Mouse (Mus musculus): ENCODE measurements around the gene Lrrc2. TPM values are rescaled to one million over a fixed set of nuclear protein-coding genes. Genes with fewer than 3 reads are reported as not detected.

Gene Lrrc2
- polyA plus RNA-seq, 1 experiment = 1.1 TPM

- 54% methylated on average over 6 of the region's 6 CpGs for WGBS
- TF ChIP-seq CTCF (IDR thresholded peaks at IDR 0.05; ENCODE audit: borderline replicate concordance, control insufficient read depth, extremely low read depth, insufficient read depth, low read length, poor library complexity) (no peak), POLR2A (IDR thresholded peaks at IDR 0.05; ENCODE audit: control insufficient read depth, extremely low read depth, insufficient read depth, low read length, poor library complexity) (no peak)
- DNase-seq = no peak
- Histone ChIP-seq H3K4me3 (ENCODE audit: control insufficient read depth, insufficient read depth, low read length) (no peak overlapping the region), H3K4me1 (replicated peaks; ENCODE audit: control insufficient read depth, insufficient read depth, low read length) (peaks cover 15% of the 10 kb centered on the region; the same call in 1 of the 2 replicates), H3K27ac (ENCODE audit: control insufficient read depth, insufficient read depth, low read length) (no peak overlapping the region), H3K27me3 (ENCODE audit: control insufficient read depth, insufficient read depth, low read length) (no peaks in the 10 kb centered on the region), H3K36me3 (ENCODE audit: control insufficient read depth, insufficient read depth, low read length) (no peaks in the 10 kb centered on the region)
These were observed 1.1 kb downstream of the Lrrc2 start for GRCm38 (mm10) chr9:110952398-110952797.

GRCm38 (mm10) chr9:110952931-110953549 lies 1.7 kb downstream of the Lrrc2 start:
- H3K4me3 ChIP-seq (ENCODE audit: control insufficient read depth, insufficient read depth, low read length) = no peak overlapping the region
- 66% methylated on average over 5 of the region's 5 CpGs for WGBS

GRCm38 (mm10) chr9:110953550-110954461 lies 2.5 kb downstream of the Lrrc2 start:
- Histone ChIP-seq H3K4me1 (replicated peaks; ENCODE audit: control insufficient read depth, insufficient read depth, low read length) (peaks cover 15% of the 10 kb centered on the region; the same call in 1 of the 2 replicates), H3K4me3 (ENCODE audit: control insufficient read depth, insufficient read depth, low read length) (peak overlapping the region; percentile 66), H3K36me3 (ENCODE audit: control insufficient read depth, insufficient read depth, low read length) (no peaks in the 10 kb centered on the region), H3K27me3 (ENCODE audit: control insufficient read depth, insufficient read depth, low read length) (no peaks in the 10 kb centered on the region), H3K27ac (ENCODE audit: control insufficient read depth, insufficient read depth, low read length) (no peak overlapping the region)
- peak; percentile 81 for DNase-seq
- TF ChIP-seq CTCF (IDR thresholded peaks at IDR 0.05; ENCODE audit: borderline replicate concordance, control insufficient read depth, extremely low read depth, insufficient read depth, low read length, poor library complexity) (peak; percentile 25; the same call in 1 of the 2 replicates), POLR2A (IDR thresholded peaks at IDR 0.05; ENCODE audit: control insufficient read depth, extremely low read depth, insufficient read depth, low read length, poor library complexity) (no peak)
- WGBS = 7% methylated on average over 44 of the region's 44 CpGs

More at GRCm38 (mm10) chr9:110952931-110953549, 1.7 kb downstream of the Lrrc2 start:
- no peak overlapping the region for H3K27ac ChIP-seq (ENCODE audit: control insufficient read depth, insufficient read depth, low read length)
- H3K4me1 ChIP-seq (replicated peaks; ENCODE audit: control insufficient read depth, insufficient read depth, low read length) = peaks cover 15% of the 10 kb centered on the region; the same call in 1 of the 2 replicates
- no peaks in the 10 kb centered on the region for H3K27me3 ChIP-seq (ENCODE audit: control insufficient read depth, insufficient read depth, low read length)
- H3K36me3 ChIP-seq (ENCODE audit: control insufficient read depth, insufficient read depth, low read length) = no peaks in the 10 kb centered on the region
- TF ChIP-seq CTCF (IDR thresholded peaks at IDR 0.05; ENCODE audit: borderline replicate concordance, control insufficient read depth, extremely low read depth, insufficient read depth, low read length, poor library complexity) = no peak
- no peak for TF ChIP-seq POLR2A (IDR thresholded peaks at IDR 0.05; ENCODE audit: control insufficient read depth, extremely low read depth, insufficient read depth, low read length, poor library complexity)
- DNase-seq = no peak

GRCm38 (mm10) chr9:110954681-110955445 lies 3.5 kb downstream of the Lrrc2 start:
- Histone ChIP-seq H3K36me3 (ENCODE audit: control insufficient read depth, insufficient read depth, low read length) (no peaks in the 10 kb centered on the region), H3K4me3 (ENCODE audit: control insufficient read depth, insufficient read depth, low read length) (no peak overlapping the region), H3K27ac (ENCODE audit: control insufficient read depth, insufficient read depth, low read length) (no peak overlapping the region), H3K27me3 (ENCODE audit: control insufficient read depth, insufficient read depth, low read length) (no peaks in the 10 kb centered on the region), H3K4me1 (replicated peaks; ENCODE audit: control insufficient read depth, insufficient read depth, low read length) (peaks cover 15% of the 10 kb centered on the region; the same call in 1 of the 2 replicates)
- TF ChIP-seq CTCF (IDR thresholded peaks at IDR 0.05; ENCODE audit: borderline replicate concordance, control insufficient read depth, extremely low read depth, insufficient read depth, low read length, poor library complexity) (no peak), POLR2A (IDR thresholded peaks at IDR 0.05; ENCODE audit: control insufficient read depth, extremely low read depth, insufficient read depth, low read length, poor library complexity) (no peak)
- WGBS = 76% methylated on average over 2 of the region's 2 CpGs
- no peak for DNase-seq

- TF ChIP-seq POLR2A (IDR thresholded peaks at IDR 0.05; ENCODE audit: control insufficient read depth, extremely low read depth, insufficient read depth, low read length, poor library complexity) (no peak), CTCF (IDR thresholded peaks at IDR 0.05; ENCODE audit: borderline replicate concordance, control insufficient read depth, extremely low read depth, insufficient read depth, low read length, poor library complexity) (no peak)
- Histone ChIP-seq H3K27ac (ENCODE audit: control insufficient read depth, insufficient read depth, low read length) (no peak overlapping the region), H3K36me3 (ENCODE audit: control insufficient read depth, insufficient read depth, low read length) (no peaks in the 10 kb centered on the region), H3K27me3 (ENCODE audit: control insufficient read depth, insufficient read depth, low read length) (no peaks in the 10 kb centered on the region), H3K4me1 (replicated peaks; ENCODE audit: control insufficient read depth, insufficient read depth, low read length) (peaks cover 15% of the 10 kb centered on the region; the same call in 1 of the 2 replicates), H3K4me3 (ENCODE audit: control insufficient read depth, insufficient read depth, low read length) (no peak overlapping the region)
- 91% methylated on average over 6 of the region's 6 CpGs for WGBS
- no peak for DNase-seq
These were observed 4.6 kb downstream of the Lrrc2 start for GRCm38 (mm10) chr9:110955962-110956361.

- no peak for DNase-seq
- no peak overlapping the region for H3K4me3 ChIP-seq (ENCODE audit: control insufficient read depth, insufficient read depth, low read length)
- H3K27me3 ChIP-seq (ENCODE audit: control insufficient read depth, insufficient read depth, low read length) = no peaks in the 10 kb centered on the region
- H3K27ac ChIP-seq (ENCODE audit: control insufficient read depth, insufficient read depth, low read length) = no peak overlapping the region
- TF ChIP-seq CTCF (IDR thresholded peaks at IDR 0.05; ENCODE audit: borderline replicate concordance, control insufficient read depth, extremely low read depth, insufficient read depth, low read length, poor library complexity) (no peak), POLR2A (IDR thresholded peaks at IDR 0.05; ENCODE audit: control insufficient read depth, extremely low read depth, insufficient read depth, low read length, poor library complexity) (no peak)
- 90% methylated on average over 5 of the region's 5 CpGs for WGBS
- H3K4me1 ChIP-seq (replicated peaks; ENCODE audit: control insufficient read depth, insufficient read depth, low read length) = no peaks in the 10 kb centered on the region
- no peaks in the 10 kb centered on the region for H3K36me3 ChIP-seq (ENCODE audit: control insufficient read depth, insufficient read depth, low read length)
These were observed 8.3 kb downstream of the Lrrc2 start for GRCm38 (mm10) chr9:110959669-110960068.
